Mouse (Mus musculus): ENCODE data around the gene Fnbp1l.

Gene Fnbp1l

DNA sequence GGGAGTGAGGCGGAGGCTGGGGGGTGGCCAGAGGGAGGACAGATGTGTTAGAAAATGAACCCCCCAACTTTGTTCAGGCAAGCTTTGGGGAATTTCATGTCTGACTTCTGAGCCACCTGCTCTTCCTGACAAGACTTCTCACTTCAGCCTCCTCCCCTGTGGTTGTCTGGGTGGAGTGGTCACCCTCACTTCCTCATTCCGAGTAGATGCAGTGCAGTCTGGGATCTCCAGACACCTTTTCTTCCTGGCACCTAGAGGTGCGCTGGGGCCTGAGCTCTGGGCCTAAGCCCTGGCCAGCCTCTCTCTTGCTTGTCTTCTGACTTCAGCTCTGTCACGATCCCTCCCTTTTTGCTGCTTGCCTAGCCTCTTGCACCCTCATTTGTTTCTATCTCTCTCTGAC is 98.6 kb downstream of the Fnbp1l start:
- no peak for DNase-seq (ENCODE audit: low spot score)

- no peak for DNase-seq (ENCODE audit: low spot score)
These were observed 99.2 kb downstream of the Fnbp1l start for GRCm38 (mm10) chr3:122520365-122520764.

GRCm38 (mm10) chr3:122519082-122519481 is 100.4 kb downstream of the Fnbp1l start:
- no peak for DNase-seq (ENCODE audit: low spot score)

GRCm38 (mm10) chr3:122518231-122518736 is 101.2 kb downstream of the Fnbp1l start:
- DNase-seq (ENCODE audit: low spot score) = no peak

DNA sequence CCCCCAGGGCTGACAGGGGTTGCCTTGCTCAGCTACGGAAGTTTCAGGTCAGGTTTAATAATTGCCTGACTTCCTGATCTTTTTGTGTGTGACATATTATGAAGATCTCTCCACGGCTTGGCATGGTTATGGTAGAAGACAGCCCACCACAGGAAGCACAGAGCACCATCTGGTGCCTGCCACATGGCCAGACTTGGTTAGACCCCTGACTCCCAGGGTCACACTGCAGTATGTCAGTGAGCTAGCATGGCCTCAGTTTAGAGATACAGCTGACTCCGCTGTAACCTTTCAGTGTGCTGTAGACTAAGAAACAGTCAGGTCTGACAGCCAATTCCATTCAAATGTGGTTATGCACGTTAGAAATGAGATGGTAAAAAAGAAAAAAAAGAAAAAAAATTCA is 101.8 kb downstream of the Fnbp1l start:
- DNase-seq (ENCODE audit: low spot score) = no peak

DNA sequence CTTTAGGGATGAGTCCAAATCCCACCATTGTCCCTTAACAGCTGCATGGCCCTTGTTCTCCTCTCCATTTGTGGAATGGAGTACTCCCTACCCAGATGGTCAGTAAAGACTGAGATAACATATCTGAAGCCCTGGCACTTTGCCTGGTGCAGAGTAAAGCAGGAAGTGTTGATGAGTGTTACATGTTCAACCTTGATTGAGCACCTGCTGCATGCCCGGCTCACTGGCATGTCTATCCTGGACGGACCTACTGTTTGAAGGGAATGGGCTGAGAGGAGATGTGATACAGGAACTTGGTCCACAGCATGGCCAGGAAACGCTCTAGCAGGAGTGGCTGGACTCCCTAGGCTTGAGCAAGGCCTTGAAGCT is 103.2 kb downstream of the Fnbp1l start:
- DNase-seq (ENCODE audit: low spot score) = no peak

DNA sequence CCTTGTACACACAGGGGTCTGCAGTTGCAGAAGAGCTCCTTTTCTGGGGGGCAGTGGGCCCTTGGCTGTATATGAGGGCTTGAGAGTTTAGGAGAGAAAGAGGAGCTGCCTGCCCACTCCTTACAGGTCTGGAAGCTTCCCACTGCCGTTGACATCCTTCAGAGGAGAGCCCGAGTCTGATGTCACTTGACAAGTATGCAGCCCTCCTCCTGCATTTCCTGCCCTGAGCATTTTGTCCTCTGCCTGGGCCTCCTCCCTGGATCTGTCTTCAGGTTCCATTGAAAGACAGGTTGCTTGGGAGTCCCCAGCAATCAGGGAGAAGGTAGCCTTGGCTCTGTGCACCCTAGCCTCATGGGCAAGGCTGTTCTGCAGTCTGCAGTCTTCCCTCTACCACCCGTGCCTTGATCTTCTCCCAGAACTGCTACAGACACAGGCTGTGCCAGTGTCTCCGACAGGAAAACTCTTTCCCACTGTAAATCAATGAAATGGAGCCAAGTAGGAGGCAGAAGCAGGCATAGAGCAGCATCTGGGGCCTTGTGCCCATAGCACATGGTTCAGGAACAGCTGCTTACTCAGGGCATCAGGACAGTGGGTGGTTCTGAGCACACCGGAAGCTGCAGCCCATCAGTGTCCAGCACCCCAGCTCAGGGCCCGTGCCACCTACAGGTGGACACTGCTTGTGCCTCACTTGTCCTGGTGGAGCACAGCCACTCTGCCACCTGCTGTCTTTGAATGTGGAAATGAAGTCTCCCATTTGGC is 103.8 kb downstream of the Fnbp1l start:
- DNase-seq (ENCODE audit: low spot score) = no peak

DNA sequence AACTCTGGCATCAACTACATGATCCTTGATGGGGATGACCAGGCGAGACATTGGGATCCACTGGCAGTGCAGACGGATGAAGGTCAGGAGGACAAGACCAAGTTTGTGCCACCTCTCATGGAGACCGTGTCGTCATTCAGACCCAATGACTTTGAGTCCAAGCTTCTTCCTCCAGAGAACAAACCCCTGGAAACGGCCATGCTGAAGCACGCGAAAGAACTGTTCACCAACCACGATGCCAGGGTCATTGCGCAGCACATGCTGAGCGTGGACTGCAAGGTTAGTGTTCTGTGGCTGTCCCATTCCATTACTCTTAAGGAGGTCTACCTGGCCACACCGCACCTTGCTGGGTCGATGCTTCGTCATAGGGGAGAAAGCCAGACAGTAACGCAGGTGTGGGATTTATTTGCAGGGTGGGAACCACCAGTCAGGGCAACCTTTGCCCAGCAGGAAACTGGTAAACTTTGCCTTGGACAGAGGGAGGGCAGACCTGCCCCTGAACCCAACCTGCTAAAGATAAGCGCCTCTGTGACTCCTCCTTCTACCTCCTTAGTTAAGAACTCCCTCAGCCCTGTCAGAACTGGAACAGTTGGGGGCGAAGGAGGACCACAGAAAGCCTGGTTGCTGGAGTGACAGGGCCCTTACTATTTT is 106.7 kb downstream of the Fnbp1l start:
- no peak for DNase-seq (ENCODE audit: low spot score)

GRCm38 (mm10) chr3:122511721-122512619 is 107.5 kb downstream of the Fnbp1l start:
- no peak for DNase-seq (ENCODE audit: low spot score)

DNA sequence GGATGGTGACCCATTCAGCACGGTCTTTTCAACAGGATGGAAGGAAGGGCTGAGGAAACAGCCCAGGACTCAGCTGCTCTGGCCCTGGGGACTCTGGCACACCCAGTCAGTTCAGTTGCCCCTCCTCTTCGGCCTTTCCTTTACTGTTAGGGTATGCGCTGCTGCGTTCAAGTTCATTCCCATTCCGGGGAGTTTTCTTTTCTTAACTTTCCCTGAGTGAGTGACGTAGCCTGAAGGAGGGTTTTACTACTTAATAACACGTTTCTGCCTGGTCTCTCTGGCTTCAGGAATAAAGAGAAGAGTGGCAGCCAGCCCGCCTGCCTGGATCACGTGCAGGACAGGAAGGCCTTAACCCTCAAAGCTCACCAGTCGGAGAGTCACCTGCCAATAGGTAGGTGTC is 108.6 kb downstream of the Fnbp1l start:
- DNase-seq (ENCODE audit: low spot score) = no peak

DNA sequence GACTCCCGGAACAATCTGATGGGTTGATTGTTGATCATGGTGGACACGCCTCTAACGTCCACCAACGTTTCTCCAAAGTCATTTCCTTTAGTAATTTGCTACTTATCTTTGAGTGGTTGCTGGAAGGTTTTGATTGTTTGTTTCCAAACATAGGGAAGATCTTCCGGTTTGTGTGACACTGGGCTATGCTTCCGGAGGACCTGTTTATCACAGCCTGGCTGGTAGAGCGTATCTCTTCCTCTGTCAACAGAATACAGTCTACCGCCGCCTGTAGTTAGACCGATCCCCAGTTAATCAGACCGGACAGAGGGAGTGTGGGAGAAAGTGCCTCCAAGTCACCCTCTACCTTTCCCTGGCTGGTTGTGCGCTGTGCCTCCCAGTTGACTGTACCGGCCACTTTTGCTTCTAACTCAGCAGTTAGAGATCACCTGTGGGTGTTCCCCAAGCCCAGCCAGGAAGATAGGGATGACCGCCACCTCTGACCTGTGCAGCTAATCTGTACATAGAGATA is 109.2 kb downstream of the Fnbp1l start:
- no peak for DNase-seq (ENCODE audit: low spot score)

GRCm38 (mm10) chr3:122509534-122510239 is 109.8 kb downstream of the Fnbp1l start:
- DNase-seq (ENCODE audit: low spot score) = no peak

DNA sequence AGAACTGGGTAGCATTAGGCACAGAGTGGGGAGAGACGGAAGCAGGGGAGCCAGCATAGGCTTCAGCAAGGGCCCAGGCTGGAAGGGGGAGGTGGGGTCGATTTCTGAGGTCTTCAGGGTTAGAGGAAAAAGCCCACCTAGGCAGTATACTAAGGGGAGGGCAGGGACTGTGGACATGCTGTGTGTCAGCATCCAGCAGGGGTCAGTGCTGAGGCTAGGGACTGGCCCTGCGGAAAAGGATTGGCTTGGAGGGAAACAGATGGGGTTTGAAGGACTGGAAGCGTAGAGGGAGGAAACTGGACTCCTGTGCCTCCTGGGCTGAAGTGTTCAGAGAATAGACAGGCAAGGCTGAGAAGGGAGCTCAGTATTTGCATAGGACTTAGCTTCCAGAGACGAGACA is 110.4 kb downstream of the Fnbp1l start:
- no peak for DNase-seq (ENCODE audit: low spot score)

- no peak for DNase-seq (ENCODE audit: low spot score)
These were observed 111.7 kb downstream of the Fnbp1l start for GRCm38 (mm10) chr3:122507826-122508225.

DNA sequence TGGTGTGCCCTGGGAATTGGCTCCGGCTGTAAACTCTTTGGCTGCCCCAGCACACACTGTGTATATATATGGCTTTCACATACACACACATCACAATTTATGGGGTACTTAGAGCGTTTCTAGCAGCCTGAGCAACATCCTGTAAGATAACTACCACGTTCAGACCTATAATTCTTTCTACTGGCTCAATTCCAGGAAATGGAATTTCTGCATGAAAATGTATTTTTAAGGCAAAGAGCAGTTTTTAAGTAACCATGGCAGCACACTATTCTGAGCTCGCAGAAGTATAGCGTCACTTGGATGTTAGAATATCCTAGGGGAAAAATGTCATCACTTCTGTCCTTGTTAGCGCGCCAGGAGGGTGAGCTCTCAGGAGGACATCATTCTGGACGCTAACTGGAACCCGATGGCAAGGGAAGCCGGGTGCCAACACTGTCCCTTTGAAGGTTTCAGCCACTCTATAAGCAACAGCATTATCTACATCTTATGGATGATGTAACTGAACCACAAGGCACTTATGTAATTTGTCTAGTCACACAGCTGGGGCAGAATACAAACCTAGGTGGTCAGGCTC is 113.1 kb downstream of the Fnbp1l start:
- DNase-seq (ENCODE audit: low spot score) = no peak

DNA sequence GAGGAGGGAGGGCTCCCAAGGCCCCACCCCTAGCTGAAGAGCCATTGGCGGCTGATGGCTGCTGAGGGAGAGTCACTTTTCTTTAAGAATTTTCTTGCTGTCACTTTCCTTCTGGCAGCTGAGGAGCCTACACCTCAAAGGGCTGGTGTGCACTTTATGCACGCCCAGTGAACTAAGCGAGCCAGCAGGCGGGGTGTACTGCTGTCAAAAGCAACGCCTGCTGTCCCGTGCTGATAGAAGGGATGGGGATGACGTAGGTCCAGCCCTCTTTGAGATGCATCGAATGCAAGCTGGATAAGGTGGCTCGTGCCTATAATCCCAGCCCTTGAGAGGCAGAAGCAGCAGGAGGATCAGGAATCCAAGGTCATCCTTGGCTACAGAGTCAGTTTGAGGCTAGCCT is 118.6 kb downstream of the Fnbp1l start:
- DNase-seq (ENCODE audit: low spot score) = no peak

DNA sequence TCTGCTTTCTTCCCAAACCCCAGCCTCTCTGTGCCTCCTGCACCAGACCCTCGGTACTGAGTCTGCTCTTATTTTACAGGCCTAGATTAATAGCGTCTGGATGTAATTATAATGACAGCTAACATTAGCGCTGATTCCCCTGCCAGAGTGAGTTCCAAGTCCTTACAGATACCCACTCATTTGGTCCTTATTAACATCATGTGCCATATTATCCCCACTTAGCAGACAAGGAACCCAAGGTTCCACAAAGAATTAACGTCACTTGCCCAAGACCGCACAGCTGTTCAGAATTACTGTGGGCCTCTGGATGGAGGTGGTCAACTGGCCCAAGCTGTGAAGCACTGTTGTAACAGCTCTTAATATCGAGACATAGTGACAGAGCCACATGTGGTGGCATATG is 119.9 kb downstream of the Fnbp1l start:
- DNase-seq (ENCODE audit: low spot score) = no peak

GRCm38 (mm10) chr3:122498528-122498927 is 121.0 kb downstream of the Fnbp1l start:
- no peak for DNase-seq (ENCODE audit: low spot score)

GRCm38 (mm10) chr3:122497871-122498270 is 121.6 kb downstream of the Fnbp1l start:
- DNase-seq (ENCODE audit: low spot score) = no peak

- no peak for DNase-seq (ENCODE audit: low spot score)
These were observed 124.8 kb downstream of the Fnbp1l start for GRCm38 (mm10) chr3:122494764-122495163.

DNA sequence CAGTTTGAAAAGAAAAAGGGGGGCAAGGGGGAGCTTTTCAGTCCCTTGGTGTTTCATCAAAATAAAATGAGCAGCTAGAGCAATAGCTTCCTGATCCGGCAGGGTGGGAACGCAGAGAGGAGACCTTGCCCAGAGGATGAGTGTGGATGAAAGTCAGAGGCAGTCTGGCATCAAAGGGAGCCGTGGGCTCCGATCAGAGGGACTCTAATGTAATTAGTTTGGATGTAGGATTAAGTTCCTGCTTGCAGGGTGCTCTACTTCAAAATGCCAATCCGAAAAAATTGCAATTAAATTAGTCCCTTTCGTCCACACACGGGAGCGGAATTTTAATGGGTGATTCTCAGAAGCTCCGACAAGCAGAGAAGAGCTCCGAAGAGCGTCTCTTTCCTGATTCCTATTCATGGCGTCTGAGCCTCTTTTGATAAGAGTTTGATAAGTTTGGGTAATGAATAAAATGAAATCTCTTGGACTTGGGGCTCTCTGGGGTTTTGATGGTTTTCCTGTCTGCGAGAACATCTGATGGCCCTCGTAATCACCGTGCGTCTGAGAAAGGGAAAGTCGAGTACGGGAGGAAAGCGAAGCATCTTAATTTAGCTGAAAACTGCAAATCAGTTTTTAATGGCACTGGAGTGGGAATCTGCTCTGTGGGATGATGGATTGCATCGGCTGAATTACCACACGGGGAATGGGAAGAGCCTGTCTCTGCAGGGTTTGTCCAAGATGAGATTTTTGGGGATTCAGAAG is 126.5 kb downstream of the Fnbp1l start:
- DNase-seq (ENCODE audit: low spot score) = no peak
